Mouse (Mus musculus): ENCODE results near the gene Dnmbp. TPM values are rescaled to one million over a fixed set of nuclear protein-coding genes. Genes with fewer than 3 reads are reported as not detected.
A peak's percentile ranks its signal among the peaks of the same experiment; 100 is the strongest.

The Dnmbp gene
- total RNA-seq, 2 experiments from 2014 or later, result 9.2 to 9.3 TPM

GRCm38 (mm10) chr19:43894070-43894469 is 45.9 kb downstream of the Dnmbp start:
- Histone ChIP-seq H3K4me3 (no peak overlapping the region), H3K27ac (no peak overlapping the region)
- DNase-seq (ENCODE audit: low spot score in 2 of 2), result no peak
- TF ChIP-seq CTCF (conservative IDR thresholded peaks at IDR 0.05), result no peak

DNA sequence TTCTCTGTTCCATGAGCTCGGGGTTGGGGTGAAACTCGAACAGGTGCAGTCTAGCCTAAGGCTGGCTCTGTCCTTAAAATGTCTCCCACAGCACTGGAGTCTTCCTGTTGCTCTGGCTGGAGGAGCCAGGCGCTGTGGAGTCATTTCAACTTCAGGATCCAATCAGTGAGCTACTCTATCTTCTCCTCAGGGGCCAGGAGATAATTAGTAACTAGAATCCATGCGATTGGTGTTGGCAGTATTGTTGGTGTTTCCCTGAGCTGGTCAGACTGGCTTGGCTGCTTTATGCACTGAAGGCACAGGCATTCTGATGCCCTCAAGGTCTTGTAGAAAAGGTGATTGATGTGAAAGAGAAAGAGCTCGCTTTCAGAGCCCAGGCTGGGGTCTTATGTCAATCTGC is 49.5 kb downstream of the Dnmbp start:
- no peak overlapping the region for H3K4me3 ChIP-seq
- no peak for DNase-seq (ENCODE audit: low spot score in 2 of 2)
- no peak for TF ChIP-seq CTCF (conservative IDR thresholded peaks at IDR 0.05)
- no peak overlapping the region for H3K27ac ChIP-seq

DNA sequence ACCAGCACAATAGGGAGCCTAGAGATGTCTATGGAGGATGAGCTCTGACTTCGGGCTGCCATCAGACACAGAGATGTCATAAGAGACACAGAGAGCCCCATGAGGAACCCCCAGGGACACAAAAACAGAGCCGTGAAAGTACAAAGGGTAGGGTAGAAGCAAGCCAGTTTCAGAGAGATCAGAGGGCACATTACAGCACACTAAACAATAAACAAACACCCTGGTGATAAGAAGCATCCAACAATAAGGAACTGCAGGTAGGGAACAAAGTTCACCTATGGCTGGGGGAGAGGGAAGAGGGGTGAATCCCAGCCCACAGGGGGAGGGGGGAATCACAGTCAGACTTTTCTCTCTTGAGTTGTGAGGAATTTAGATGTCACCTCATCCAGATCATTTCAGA is 52.3 kb downstream of the Dnmbp start:
- TF ChIP-seq CTCF (conservative IDR thresholded peaks at IDR 0.05), result no peak

DNA sequence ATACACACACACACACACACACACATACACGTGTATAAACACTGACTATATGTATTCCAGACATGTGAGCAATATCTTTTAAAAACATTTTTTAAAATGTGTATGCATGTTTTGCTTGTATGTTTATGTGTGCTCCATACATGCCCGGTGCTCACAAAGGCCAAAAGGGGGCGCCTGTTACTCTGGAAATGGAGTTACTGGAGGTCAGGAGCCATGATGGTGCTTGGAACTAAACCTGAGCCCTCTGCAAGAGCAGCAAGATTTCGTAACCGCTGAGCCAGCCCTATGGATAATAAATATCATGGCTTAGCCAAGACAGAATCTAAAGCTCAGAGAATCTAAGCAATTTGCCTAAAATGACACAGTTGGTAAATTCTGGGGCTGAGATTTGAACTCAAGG is 52.7 kb downstream of the Dnmbp start:
- no peak for DNase-seq (ENCODE audit: low spot score in 2 of 2)
- 0 out of 2 replicates have a peak, but pooled peaks have one; percentile 12 for TF ChIP-seq CTCF (conservative IDR thresholded peaks at IDR 0.05)
- H3K27ac ChIP-seq, result no peak overlapping the region
- no peak overlapping the region for H3K4me3 ChIP-seq

More for the DNA sequence above, 52.3 kb downstream of the Dnmbp start:
- no peak for DNase-seq (ENCODE audit: low spot score in 2 of 2)
- H3K27ac ChIP-seq, result no peak overlapping the region
- H3K4me3 ChIP-seq, result no peak overlapping the region

DNA sequence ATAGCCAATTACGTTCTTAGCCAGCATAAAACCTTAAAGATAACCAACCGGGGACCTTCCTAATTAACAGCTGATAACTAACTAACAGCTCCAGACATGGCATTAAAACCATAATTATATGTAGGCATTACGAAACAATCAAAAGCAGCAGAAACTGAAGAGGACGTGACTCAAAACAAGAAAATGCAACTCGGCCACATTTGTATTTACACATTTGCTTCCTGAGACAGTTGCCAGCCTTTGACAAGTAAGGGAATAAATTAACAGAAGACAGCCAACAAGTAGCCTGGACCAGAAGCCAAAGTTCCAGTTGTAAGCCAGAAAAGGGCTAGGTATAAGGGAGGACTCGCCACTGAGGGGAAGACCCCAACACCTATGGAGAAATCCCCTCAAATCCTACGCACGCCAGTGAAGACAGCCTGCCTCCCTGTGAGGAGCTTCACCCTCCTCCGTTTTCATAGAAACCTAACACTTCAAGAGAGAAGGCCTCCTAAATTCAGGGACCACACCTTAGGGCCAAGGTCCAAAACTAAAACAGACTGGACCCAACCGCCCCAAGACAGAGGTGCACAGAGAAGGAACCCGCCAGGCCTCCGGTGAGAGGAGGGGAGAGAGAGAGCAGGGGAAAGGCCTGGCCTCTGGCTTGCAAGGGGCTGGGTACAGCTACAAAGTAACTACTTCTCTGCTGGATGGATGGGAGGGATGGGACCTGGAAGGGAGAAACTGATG is 53.5 kb downstream of the Dnmbp start:
- H3K27ac ChIP-seq, result no peak overlapping the region
- TF ChIP-seq CTCF (conservative IDR thresholded peaks at IDR 0.05), result no peak
- DNase-seq (ENCODE audit: low spot score in 2 of 2), result no peak
- H3K4me3 ChIP-seq, result no peak overlapping the region

DNA sequence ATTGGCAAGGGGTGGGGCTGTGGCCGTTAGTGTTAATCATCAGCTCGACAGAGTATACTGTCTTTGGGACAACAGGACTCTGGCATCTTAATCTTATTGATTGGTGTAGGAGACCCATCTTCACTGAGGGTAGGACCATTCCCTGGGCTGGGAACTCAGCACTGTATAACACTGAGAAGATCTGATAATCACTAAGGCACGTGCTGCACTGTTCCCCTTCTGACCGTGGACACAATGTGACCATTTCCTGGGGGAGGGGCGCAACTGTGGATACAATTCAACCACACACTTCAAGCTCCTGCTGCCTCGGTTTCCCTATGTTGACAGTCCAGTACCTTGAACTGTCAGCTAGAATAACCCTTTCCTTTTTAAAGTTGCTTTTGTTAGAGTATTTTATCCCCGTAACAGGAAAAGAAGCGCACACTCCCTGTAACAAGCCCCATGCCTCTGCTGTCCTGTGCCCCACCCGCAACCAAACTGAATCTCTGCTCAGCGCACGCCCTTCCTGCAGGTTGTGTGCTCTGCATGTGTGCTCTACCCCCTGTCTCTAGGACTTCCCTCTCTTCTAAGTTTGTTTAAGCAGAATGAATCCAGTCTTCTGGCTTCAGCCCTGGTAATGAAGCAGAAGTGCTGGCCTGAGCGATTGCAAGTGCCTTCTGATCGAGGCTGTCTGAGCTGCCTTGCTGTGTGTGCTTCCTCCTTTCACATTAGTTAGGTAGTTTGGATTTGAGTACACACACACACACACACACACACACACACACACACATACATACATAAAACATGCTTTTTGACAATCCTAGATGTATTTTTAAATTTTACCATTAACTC is 55.1 kb downstream of the Dnmbp start:
- H3K27ac ChIP-seq, result no peak overlapping the region
- H3K4me3 ChIP-seq, result no peak overlapping the region
- DNase-seq (ENCODE audit: low spot score in 2 of 2), result no peak
- TF ChIP-seq CTCF (conservative IDR thresholded peaks at IDR 0.05), result no peak

- TF ChIP-seq CTCF (conservative IDR thresholded peaks at IDR 0.05), result no peak
- Histone ChIP-seq H3K4me3 (no peak overlapping the region), H3K27ac (no peak overlapping the region)
- no peak for DNase-seq (ENCODE audit: low spot score in 2 of 2)
Observed at GRCm38 (mm10) chr19:43882895-43883573, 57.0 kb downstream of the Dnmbp start.

- H3K27ac ChIP-seq, result no peak overlapping the region
- peak; percentile 67 for TF ChIP-seq CTCF (conservative IDR thresholded peaks at IDR 0.05)
- H3K4me3 ChIP-seq, result no peak overlapping the region
- no peak for DNase-seq (ENCODE audit: low spot score in 2 of 2)
Observed at GRCm38 (mm10) chr19:43881615-43882014, 58.4 kb downstream of the Dnmbp start.

DNA sequence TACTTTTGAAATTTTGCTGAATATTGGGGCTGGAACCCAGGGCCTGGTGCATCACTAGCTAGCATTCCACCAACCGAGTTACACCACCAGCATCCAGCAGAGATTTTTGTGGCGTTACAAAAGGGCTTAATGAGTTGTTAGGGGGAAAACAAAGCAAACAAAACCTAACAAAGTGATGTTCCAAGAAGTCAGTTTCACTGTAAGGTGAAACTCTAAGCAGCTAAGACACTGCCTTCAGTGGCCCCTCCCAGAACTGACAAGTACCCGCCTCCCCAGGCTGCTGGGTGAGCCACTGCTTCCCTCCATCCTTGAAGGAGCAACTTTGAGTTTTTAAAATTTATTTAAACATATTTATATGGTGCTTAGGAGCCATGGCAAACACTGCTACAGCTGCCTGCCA is 59.6 kb downstream of the Dnmbp start:
- DNase-seq (ENCODE audit: low spot score in 2 of 2), result no peak
- TF ChIP-seq CTCF (conservative IDR thresholded peaks at IDR 0.05), result no peak
- Histone ChIP-seq H3K4me3 (no peak overlapping the region), H3K27ac (no peak overlapping the region)

DNA sequence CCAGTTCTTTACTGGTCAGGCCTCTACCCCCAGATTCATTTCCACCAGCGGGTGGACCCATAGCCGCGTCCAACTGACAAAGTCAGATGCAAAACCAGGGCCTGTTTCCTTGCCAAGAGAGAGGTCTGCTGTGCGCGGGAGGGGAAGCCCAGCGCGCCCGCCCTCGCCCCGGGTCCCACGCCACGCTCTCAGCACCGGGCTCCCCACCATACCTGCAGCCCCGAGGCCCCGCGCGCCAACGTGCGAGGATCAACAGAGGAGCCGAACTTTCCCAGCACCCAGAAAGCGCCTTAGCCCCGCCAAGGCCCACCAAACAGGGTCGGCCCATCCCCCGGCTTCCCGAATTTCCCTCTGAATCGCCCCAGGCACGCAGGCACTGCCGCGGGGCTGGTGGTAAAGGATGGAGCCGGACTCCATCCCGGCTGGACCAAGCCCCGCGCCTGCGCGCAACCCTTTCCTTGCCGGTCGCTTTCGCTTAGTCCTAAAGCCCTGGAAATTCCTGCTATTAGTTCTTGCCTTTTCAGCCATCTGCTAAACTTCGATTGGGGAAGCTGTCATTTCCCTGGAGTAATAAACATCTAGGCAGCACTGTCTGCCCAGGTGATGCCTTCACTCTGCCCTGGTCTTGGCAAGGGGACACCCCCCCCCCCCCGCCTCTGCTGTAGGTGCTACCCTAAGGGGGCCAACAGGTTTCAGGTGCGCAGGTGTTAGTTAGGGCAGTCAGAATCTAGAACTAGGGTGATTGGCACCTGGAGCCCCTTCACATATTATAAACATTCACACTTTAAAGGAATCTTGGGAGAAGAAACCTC is 60.4 kb downstream of the Dnmbp start:
- TF ChIP-seq CTCF (conservative IDR thresholded peaks at IDR 0.05), result no peak
- H3K27ac ChIP-seq, result peak overlapping the region; percentile 83
- peak; percentile 22 to 57 for DNase-seq (ENCODE audit: low spot score in 2 of 2)
- H3K4me3 ChIP-seq, result peak overlapping the region; percentile 74

GRCm38 (mm10) chr19:43878111-43879092 is 61.6 kb downstream of the Dnmbp start:
- no peak for TF ChIP-seq CTCF (conservative IDR thresholded peaks at IDR 0.05)
- peak in 1 of 2 experiments; percentile 41 for DNase-seq (ENCODE audit: low spot score in 2 of 2)
- Histone ChIP-seq H3K27ac (peak overlapping the region; percentile 83), H3K4me3 (peak overlapping the region; percentile 74)

Data from layer of hippocampus, adult 2 months (tissue).